Mouse (Mus musculus) cerebellum, adult 11-12 months (tissue): ENCODE measurements around the gene Ldb2.

Experiments used
- DNase-seq: peaks from one replicate; pipeline ENCODE4 v3.0.0; 2022

Gene Ldb2

GRCm38 (mm10) chr5:44799053-44799860 is at the start of gene Ldb2:
Ldb2 (minus strand) TSS chr5:44799680.
- no peak for DNase-seq

GRCm38 (mm10) chr5:44831287-44831686 is 31.8 kb upstream of the Ldb2 start:
- DNase-seq, result no peak

- DNase-seq, result no peak
Measured at GRCm38 (mm10) chr5:44815506-44815905, 16.0 kb upstream of the Ldb2 start.

- DNase-seq, result no peak
Measured at GRCm38 (mm10) chr5:44805960-44806359, 6.5 kb upstream of the Ldb2 start.

- no peak for DNase-seq
Measured at GRCm38 (mm10) chr5:44801100-44801499, 1.6 kb upstream of the Ldb2 start.

- no peak for DNase-seq
Measured at GRCm38 (mm10) chr5:44799861-44800260, 381 bp upstream of the Ldb2 start.

GRCm38 (mm10) chr5:44798493-44798892 is 987 bp downstream of the Ldb2 start:
- DNase-seq, result no peak

- no peak for DNase-seq
Measured at GRCm38 (mm10) chr5:44798056-44798455, 1.4 kb downstream of the Ldb2 start.

- DNase-seq, result no peak
Measured at GRCm38 (mm10) chr5:44784591-44784990, 14.9 kb downstream of the Ldb2 start.

- no peak for DNase-seq
Measured at GRCm38 (mm10) chr5:44779340-44779739, 20.1 kb downstream of the Ldb2 start.

GRCm38 (mm10) chr5:44768472-44768871 is 31.0 kb downstream of the Ldb2 start:
- DNase-seq, result no peak

- DNase-seq, result no peak
Measured at GRCm38 (mm10) chr5:44764911-44765310, 34.6 kb downstream of the Ldb2 start.

- DNase-seq, result no peak
Measured at GRCm38 (mm10) chr5:44759178-44759577, 40.3 kb downstream of the Ldb2 start.

GRCm38 (mm10) chr5:44754156-44754910 is 45.1 kb downstream of the Ldb2 start:
- DNase-seq, result no peak

- no peak for DNase-seq
Measured at GRCm38 (mm10) chr5:44745706-44746105, 53.8 kb downstream of the Ldb2 start.

- DNase-seq, result no peak
Measured at GRCm38 (mm10) chr5:44736366-44736765, 63.1 kb downstream of the Ldb2 start.

GRCm38 (mm10) chr5:44734131-44734723 is 65.3 kb downstream of the Ldb2 start:
- DNase-seq, result no peak

- DNase-seq, result no peak
Measured at GRCm38 (mm10) chr5:44729646-44730310, 69.7 kb downstream of the Ldb2 start.

GRCm38 (mm10) chr5:44727995-44728394 is 71.5 kb downstream of the Ldb2 start:
- no peak for DNase-seq

GRCm38 (mm10) chr5:44726546-44727476 is 72.7 kb downstream of the Ldb2 start:
- DNase-seq, result no peak

- no peak for DNase-seq
Measured at GRCm38 (mm10) chr5:44725501-44725900, 74.0 kb downstream of the Ldb2 start.

GRCm38 (mm10) chr5:44719872-44720271 is 79.6 kb downstream of the Ldb2 start:
- DNase-seq, result no peak
